Mouse (Mus musculus) stomach, postnatal 0 days (tissue): ENCODE data around the gene Pds5a.

Source experiments
- CTCF ChIP-seq: IDR thresholded peaks from 2 replicates; pipeline ENCODE4 v1.5.1; 2016; ENCODE audit warnings: antibody characterized with exemption, low read depth, mild to moderate bottlenecking, moderate library complexity
- EP300 ChIP-seq: optimal IDR thresholded peaks from 2 replicates; pipeline ENCODE3; 2016; ENCODE audit warnings: antibody characterized with exemption

DNA sequence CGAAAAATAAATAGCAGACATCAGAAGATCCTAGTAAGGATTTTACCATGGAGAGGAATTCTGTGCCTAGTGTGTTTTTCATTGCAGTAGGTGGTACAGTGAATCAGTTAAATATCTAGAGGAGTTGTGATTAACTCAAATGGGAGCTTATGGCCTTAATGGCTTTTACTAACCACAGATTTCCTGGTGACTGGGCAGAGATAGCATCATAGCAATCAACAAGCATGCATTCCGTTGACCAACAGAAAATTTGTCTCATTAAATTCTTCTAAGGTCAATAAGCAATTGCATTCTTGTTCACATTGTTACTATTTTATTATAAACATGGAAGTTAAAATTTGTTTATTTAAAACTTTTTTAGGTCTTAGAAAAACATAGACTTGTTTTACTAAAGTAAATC, 132.6 kb downstream of the Pds5a start:
- TF ChIP-seq CTCF (no peak), EP300 (no peak)
